Mouse (Mus musculus) urinary bladder, adult 18-20 months (tissue): ENCODE results near the gene Ptprk.

Experiments used
- DNase-seq, 2 experiments: peaks; one replicate each; pipeline ENCODE4 v3.0.0; 2022; ENCODE audit warnings: low spot score in 2 of 2, mixed read lengths in 2 of 2

Ptprk gene

DNA sequence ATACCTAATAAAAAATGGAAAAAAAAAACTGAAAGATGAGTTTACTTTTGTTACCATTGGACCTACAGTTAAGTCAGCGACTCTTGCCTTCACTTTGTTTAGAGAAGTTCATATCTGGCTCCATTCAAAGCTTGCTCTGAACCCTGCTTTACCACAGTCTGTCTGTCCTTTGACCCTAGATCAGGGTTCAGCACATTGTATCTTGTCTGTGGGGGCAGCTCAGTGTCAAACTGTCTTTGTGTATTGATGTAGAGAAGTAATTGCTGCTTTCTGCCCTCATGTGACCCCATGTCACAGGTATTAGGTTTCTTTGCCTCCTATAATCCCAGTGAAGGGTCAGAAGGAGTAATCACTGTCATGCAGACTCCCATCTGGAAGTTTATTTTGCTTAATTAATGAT is 222.9 kb downstream of the Ptprk start:
- no peak for DNase-seq

GRCm38 (mm10) chr10:28299207-28299606 is 224.6 kb downstream of the Ptprk start:
- no peak for DNase-seq

DNA sequence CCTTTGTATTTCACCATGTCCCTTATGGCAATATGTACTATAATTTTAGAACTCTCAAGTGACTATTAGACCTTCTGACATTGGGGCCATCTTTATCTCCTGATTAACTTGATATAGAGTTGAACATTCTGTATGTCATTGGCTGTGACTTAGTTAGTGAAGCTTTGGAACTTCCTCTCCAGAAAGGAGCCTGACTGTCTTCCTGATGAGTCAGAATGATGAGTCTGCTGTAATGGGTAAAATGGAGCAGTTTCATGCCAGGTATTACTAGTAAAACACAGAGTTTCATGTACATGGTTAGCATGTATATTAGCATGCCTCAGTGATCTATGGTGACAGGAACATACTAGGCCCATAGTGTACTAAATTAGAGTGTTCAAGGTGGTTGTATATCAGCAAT is 229.2 kb downstream of the Ptprk start:
- no peak for DNase-seq

DNA sequence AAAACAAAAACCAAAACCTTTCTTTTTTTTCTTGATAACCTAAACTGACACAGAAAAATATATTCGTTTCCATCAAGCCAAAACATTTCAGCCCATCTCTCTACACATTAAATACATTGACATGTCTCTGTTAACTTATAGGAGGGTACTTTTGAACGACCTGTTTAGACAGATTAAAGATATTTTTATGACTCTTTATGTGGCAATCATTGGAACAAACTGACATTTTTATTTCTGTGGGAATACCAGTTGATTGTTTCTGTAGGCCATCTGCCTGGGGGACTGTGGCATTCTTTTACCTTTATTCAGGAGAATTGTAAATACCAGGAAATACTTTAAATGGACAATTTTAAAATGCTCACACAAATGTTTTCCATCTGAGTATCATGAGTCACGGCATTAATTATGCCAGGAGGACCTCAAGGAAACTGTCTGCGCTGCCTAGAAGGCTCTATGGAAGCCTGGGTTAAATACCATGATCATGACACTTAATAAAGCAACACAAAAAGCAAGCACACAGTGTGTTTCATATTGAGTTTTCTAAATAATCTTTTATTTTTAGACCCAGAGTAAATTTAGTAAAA is 229.8 kb downstream of the Ptprk start:
- DNase-seq = no peak

DNA sequence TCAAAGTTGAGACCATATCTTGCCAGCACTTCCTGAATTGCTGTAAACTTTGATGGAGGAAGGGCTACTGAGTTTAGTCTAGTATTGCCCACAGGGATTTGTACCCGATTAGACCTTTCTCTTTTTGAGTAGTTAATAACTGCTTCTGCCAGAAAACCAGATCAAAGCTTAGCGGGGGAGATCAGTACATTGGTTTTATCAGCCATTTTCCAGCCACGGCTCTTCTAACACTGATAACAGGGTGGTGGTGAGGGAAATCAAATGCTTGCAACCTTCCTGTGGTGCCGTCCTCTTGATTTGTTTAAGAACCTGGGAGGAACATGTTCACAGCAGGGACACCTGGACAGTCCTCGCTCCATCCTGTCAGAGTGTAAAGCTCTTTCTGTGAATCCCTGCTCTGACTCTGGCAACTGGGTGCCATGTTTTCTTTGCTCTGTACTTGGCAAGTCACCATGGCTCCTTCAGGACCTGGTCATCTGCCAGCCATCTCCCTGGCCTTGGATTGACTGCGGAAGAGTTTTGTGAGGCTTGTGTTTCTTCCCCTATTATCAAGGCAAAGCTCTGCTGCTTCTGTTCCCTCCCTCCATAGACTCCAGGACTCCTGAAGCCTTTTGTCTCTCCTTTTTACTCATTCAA is 231.9 kb downstream of the Ptprk start:
- no peak for DNase-seq

GRCm38 (mm10) chr10:28311369-28311768 is 236.7 kb downstream of the Ptprk start:
- no peak for DNase-seq

- no peak for DNase-seq
Observed at GRCm38 (mm10) chr10:28322995-28323394, 248.4 kb downstream of the Ptprk start.

DNA sequence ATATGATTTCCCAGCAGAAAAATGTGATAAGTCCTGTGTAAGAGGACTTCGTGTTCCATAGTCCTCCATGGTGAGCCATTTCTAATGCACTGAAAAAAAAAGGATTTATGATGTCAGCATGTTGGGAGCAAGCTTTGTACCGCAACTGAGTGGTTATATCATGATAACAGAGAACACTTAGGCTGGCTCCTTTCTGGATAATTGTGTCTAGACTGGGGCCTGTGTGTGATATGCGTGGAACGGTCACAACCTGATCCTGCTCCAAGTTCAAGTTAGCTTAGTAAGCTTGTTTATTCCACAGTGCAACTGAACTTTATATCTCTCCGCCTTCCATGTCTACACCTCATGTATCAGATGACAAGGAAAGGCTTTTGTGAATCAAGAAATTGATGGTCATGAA is 260.6 kb downstream of the Ptprk start:
- DNase-seq = no peak

- DNase-seq = no peak
Observed at GRCm38 (mm10) chr10:28338536-28338935, 263.9 kb downstream of the Ptprk start.

DNA sequence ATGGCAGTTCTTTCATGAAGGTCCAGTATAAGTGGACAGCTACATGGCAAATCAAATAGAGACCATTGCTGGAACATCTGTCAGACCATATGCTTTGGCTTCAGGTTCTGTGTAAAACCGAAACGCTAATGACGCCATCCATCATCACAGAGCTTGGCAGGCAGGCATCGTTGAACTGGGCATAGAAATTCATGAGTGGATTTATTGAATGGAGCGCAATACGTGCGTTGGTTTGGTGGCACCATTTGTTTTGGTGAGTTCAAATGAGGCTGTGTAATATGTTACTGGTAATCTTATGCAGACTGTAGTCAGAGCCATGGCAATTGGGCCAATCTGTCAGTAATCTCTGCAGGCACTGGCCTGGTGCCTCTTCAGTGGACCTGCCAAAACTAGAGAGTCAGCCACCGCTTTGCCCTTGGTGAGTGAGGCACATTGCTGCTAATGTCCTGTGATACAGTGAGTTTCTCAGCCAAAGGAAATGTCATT is 270.6 kb downstream of the Ptprk start:
- no peak for DNase-seq

DNA sequence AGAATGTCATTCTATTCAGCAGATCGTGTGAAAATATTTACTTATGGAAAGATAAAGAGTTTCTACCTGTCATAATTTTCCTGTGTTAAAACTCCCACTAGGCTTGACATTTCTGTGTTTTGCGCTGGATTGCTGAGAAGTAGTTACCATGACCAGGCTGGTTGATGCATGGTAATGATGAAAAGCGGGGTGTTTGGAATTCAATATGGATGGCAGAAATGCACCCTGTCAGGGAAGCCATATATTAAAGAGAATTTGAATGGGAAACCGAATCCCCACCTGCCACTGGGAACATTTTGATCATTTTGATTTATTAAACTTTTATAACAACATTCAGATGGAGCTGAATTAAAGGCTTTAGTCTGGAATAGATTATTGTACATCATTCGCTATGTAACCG is 290.7 kb downstream of the Ptprk start:
- DNase-seq = no peak

DNA sequence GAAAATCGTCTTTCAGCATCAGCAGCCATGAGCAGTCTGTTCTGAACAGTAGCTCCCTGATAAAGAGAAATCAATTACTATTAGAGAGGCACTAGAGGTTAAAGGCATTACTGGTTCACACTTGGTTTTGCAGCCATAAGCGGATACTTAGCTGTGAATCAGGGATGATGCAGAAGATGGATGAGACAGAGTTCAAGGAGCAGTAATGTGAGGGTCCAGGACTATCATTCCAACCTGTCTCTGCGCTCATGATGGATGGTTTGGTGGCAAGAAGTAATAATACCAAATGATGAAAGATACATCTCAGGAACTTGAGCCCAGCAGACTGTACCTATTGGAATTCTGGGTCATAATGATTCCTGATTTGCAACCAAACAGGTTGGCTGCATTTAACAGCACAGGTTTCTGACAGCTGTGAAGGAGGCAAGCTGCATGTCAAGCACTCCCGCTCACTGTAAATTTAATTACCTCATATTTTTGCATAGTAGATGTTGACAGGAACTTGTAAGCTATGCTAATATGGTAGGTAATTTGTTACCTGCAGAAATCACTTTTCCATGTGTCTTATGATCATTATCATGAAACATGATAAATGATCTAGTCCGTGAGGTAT is 291.6 kb downstream of the Ptprk start:
- DNase-seq = no peak

DNA sequence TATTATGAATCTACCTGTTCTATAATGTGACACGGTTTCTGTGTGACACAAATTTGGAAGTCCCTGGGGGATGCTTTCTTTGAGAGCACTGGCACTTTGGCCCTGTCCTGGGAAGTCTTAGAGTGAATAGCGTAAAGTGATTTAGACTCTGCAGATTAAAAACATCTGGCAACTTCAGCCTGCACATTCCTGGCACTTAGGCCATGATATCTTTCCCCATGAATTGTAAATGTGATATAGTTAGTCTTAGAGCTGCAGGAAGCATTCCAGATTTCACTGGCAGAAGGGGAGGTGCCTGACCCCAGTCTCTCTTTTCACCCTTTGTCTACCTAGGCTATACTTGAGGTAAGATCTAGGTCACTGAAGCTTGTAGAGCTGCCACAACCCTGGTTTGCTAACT is 295.2 kb downstream of the Ptprk start:
- no peak for DNase-seq

DNA sequence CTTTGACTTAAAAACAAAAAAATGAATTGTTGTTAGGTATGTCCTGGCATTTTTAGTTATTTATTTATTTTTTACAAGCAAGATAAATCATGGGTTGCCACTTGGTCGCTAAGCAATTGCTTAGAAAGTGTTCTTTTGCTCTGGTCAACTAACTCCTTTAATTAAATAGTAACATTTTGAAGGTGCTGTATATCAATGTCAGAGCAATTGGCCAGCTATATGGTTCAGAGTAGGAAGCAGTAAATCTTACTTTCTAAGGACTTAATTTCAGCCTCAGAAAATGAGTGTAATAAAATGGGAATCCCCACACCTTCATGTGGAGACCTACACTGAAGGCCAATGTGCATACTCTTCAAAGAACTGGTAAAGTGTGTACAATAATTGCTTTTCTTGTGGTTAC is 300.3 kb downstream of the Ptprk start:
- no peak for DNase-seq

DNA sequence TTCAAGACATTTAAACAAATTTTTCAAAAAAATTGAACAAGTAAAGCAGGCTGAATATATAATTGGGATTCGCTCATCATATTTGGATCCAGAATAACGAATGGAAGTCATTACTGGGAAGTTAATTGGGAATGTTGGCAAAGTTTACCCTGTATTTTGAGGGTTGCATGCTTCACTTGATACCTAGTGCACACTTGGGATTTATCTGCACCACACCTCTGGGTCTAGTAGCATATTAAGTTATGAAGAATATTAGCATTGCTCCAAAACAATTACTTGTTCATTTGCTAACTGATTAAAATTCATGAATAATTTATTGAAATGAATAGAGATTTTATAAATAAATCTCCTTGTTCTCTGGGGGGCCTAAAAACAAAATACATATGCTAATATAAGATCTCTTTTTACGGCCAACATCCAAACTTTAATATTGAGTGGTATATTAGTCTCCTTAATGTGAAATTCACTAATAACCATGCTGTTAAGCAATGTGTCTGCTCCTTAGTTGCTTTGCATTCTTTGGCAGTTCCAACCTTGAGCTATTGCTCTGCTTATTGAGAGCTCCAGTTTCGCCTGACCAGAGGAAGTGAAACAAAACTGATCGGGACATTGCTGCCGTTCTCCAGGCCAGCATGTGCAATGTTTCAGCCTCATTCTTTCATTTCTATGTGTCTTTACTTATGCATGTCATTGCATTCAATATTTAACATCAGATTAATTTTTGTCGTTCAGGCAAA is 305.3 kb downstream of the Ptprk start:
- no peak for DNase-seq

DNA sequence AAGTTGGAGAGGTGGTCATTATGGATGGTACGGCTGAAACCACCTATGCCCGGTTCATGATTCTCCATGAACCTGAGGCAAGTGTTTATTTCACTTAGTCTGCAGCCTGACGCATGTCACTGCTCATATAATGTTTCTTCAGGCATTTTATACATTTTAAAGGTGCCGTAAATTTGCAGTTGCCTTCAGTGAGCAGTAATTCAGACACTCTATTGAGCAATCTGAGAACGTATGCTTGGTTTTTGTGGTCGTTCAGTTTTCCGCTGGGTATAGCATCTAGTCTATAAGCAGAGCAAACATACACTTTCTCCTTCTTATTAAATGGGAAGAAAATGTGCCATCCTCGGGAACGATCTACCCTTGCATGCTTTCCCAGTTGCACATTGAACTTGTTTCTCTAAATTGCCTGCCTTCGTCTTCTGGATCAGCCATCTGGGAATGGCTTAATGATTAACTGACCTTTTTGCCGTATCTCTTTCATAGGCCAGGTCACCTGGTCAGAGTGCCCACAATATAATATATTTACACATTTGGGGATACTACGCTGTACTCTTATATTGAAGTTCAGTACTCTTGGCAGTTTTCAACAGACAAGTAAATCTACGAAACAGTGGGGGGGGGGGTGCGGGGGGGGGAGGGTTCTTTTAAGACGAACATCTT is 313.1 kb downstream of the Ptprk start:
- no peak for DNase-seq

DNA sequence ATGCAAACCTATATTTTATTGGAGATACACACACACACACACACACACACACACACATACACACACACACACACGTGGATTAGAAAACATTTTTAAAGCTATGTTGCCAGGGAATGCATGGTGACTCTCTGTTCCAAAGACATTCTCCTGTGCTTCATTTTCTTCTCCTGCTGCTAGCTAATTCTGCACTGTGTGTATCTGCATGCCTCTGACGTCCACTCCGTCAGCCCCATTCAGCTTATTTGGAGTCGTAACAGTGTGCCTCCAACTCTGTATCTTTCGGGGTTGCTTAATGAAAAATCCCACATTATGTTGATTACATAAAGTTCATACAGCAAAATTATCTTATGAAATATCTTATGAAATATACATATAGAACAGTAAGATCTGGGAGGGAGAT is 316.5 kb downstream of the Ptprk start:
- DNase-seq = no peak

- no peak for DNase-seq
Observed at GRCm38 (mm10) chr10:28395610-28396519, 321.2 kb downstream of the Ptprk start.

GRCm38 (mm10) chr10:28396520-28396915 is 321.9 kb downstream of the Ptprk start:
- no peak for DNase-seq

GRCm38 (mm10) chr10:28401796-28402195 is 327.2 kb downstream of the Ptprk start:
- no peak for DNase-seq

GRCm38 (mm10) chr10:28408980-28409379 is 334.4 kb downstream of the Ptprk start:
- no peak for DNase-seq
